Mouse (Mus musculus) retina, adult 2 months (tissue): ENCODE data around the gene F11r.
A peak's percentile ranks its signal among the peaks of the same experiment; 100 is the strongest.
"Not testable (repeated sequence)": the region's sequence is repeated elsewhere in the genome, so short reads cannot be mapped to it uniquely, and the experiment has no call there.

Experiments used
- DNase-seq: peaks from one replicate; pipeline ENCODE4 v3.0.0-alpha.2; 2012; ENCODE audit warnings: low read depth, low spot score

The F11r gene

DNA sequence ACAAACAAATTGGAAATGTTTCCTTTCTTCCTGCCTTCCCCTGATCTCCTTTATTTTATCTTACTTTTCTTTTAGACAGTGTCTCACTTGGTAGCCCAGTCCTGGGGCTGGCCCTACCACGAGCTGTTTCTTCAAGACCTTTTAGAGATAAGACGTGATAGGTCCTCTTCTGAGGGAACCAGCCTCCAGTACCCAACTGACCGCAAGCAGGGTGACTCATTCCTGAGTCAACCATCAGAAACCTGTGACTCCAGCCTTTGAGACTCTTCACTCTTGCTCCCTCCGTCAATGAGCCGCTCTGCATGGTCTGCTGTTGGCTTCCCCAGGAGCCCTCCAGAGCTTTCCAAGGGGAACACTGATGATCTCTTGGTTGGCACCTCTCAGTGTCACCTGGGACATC, 33.6 kb downstream of the F11r start:
- no peak for DNase-seq

DNA sequence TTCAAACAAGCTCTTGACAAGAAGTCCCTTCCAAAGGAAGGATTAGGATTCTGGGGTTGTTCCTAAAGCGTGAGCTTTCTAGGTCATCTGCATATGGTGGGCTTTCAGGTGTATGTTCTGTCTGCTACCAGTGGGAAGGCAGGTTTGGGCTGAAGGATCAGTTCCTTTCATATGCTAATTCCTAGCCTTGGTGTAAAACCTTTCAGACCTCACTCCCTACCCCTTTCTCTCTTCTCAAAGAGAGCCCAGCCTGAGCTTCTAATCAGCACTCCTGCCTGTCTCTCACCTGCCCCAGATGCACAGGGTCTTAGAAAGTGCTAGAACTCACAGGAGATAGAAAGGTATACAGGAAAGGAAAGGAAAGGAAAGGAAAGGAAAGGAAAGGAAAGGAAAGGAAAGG, 34.1 kb downstream of the F11r start:
- no peak for DNase-seq

DNA sequence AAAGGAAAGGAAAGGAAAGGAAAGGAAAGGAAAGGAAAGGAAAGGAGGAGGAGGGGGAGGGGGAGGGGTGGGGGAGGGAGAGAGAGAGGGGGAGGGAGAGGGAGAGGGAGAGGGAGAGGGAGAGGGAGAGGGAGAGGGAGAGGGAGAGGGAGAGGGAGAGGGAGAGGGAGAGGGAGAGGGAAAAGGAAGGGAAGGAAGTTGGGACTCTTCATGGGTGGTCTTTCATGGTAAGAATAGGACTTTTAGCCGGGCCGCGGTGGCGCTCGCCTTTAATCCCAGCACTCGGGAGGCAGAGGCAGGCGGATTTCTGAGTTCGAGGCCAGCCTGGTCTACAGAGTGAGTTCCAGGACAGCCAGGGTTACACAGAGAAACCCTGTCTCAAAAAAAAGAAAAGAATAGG, 34.6 kb downstream of the F11r start:
- DNase-seq: not testable (repeated sequence)

DNA sequence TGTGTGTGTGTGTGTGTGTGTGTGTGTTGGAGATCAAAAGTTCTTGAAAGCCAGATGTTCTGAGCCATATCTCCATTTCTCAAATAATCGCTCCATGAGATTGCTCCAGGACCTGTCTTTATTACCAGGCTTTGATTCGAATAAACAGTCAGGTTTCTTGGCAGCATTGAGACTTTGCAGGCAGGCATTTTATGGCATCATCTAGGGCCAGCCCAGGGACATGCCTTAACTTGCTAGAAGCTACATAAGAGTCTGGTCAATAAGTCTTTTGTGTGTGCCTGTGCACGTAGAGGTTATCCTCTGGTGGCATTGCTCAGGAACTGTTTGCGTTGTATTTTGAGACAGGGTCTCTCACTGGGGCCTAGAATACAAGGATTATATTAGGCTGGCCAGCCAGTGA, 36.2 kb downstream of the F11r start:
- no peak for DNase-seq

DNA sequence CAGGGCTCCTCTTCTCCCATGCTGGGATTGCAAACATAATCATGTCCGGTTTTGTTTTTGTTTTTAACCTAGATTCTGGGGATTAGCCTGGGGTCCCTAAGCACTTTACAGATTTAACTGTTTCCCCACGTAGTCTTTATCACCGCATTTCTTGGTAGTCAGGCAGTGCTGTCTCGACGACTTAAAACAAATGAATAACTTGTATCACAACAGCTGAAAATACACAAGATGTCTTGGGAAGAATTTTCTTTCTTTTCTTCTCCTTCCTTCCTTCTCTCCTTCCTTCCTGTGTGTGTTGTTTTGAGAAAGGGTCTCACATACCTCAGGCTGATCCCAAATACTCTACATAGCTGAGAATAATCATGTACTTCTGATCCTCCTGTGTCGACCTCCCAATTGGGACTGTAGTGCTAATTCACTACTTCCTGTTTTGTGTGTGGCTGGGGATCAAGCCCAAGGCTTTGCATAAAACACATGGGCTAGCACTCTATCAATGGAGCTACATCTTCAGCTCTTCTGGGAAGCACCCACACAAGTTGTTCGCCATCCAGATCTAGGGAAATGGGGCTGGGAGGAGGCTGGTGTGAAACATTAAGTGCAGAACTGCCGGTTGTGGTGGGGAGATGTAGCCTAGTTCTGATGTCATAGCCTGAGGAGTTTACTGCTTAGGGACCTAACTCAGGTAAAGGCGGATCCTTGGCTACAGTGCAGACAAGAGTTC, 36.7 kb downstream of the F11r start:
- DNase-seq: no peak

DNA sequence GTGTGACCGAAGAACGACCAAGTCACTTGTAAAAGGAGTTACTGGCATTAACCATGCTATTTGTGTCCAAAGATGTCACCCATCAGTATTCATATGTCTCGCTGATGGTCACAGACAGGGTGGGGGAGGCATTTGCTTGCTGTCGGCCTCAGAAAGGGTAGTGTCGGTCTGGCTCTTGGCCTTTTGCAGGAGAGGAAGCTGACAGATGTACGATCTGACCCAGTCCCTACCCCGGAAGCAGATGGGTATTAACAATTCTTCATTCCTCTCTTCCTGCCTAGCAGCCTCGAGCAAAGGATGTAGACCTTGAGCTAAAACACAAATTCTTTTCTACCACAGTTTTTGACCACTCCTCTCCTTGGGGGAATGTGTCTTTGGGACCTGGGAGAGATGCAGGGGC, 39.8 kb downstream of the F11r start:
- no peak for DNase-seq

DNA sequence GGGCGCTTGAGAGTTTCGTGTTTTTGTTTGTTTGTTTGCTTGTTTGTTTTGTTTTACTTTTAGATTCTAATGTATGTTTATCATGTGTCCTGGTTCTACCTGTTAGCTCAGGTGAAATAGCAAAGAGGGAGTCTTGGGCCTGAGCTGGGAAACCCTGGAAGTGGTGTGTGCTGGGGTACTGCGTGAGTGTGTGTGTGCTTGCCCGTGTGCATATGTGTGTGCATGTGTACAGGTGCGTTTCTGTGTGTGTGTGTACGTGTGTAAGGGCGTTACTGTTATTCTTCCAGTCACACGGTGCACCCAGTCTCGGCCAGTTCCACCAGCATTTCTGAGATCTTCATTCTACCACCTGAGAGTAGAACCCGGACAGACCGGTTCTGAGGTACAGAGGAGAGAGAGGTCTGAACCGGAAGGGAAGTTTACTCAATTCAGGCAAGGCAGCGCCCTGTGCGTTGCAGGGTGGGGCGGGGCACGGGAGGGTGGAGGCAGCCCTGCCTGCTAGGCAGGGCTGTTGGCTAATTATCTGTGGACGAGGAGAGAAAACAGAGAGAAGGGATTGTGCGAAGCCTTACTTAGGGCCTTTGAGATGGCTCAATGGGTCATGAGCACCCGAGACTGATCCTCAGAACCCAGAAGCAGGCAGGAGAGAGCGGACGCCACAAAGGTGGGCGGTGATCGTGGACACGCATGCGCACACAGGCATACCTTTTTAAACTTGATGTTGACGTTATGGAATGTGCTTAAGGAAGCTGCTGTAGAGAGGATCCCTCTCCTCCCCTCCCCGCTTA, 40.6 kb downstream of the F11r start:
- DNase-seq: no peak

DNA sequence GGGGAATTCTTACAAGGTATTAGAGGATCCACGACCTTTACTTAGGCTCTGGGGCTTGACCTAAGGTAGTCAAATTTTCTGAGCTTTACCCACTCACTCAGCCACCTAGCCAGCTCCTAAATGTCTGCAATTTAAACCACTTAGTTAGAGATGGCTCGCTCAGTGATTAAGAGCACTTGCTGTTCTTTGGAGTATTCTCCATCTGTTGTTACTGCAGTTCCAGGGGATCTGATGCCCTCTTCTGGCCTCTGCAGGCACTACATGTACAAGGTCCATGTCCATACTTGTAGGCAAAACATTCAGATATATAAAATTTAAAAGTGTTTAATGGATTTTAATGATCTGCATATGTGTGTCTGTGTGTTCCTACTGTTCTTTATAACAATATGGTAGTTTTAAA, 41.6 kb downstream of the F11r start:
- no peak for DNase-seq

DNA sequence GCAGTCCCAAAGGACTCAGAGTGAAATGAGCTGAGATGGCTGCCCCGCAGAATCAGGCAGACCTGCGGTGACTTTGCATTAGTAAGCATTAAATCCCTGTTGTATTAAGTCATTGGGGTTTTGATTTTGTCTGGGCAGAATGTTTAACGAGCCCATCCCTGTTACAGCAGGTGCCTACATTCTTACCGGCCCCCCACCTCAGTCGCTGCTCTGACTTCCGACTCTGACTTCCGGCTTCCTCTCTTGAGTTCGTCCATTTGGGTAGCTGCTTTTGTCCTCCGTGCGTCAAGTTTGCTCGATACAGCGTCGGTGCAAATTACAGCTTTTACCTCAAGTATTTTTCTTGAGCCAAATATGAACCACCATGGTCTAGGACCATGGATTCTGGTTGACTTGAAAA, 56.9 kb downstream of the F11r start:
- DNase-seq: no peak

DNA sequence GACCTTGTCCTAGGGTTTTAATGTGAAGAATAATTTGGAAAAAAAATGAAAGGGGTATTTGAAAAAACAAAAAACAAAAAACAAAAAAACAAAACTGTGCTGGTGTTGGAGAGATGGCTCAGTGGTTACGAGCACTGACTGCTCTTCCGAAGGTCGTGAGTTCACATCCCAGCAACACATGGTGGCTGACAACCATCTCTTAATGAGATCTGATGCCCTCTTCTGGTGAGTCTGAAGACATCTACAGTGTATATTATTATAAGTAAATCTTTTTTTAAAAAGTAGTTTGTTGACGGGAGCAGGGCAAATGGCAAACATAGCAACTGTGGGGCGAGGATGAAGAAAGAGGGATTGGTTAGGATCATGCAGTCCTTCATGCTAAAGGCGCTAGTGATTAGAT, 58.0 kb downstream of the F11r start:
- DNase-seq: no peak

DNA sequence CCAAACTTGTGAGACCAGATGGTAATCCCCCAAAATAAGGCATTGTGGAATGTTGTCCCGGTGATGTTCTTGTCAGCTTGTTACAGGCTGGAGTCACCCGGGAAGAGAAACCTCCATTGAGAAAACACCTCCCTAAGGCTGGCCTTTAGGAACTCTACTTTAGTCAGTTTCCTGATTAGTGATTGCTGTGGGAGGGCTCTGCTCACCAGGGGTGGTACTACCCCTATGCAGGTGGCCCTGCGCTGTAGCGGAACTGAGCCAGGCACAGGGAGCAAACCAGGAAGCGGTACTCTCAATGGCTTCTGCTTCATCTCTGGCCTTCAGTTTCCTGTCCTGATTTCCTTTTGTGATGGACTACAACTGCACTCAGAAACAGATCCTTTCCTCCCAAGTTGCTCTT, 62.5 kb downstream of the F11r start:
- no peak for DNase-seq

DNA sequence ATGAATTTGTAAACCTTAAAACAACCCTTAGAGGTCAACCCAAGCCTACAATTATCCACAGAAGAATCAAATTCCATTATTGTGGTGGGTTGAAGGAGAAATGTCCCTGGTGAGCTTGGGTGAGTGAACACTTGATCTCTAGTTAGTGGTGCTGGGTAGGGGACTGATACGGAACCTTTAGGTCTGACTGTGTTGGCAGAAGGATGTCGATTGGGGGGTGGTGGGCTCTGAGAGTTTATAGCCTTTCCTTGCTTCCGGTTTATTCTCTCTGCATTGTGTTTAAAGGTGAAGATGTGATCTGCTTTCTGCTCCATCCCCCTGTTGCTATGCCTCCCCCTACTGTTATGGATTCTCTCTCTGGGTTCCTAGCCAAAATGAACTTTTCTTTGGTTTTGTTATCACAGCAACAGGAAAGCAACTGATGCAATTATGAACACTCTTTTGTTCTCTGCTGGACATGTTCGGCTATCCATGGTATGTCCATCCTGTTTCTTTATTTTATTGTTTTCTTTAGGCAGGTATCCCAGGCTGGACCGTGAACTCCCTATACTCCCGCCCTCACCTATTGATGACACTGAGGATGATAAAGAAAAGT, 63.8 kb downstream of the F11r start:
- no peak for DNase-seq

DNA sequence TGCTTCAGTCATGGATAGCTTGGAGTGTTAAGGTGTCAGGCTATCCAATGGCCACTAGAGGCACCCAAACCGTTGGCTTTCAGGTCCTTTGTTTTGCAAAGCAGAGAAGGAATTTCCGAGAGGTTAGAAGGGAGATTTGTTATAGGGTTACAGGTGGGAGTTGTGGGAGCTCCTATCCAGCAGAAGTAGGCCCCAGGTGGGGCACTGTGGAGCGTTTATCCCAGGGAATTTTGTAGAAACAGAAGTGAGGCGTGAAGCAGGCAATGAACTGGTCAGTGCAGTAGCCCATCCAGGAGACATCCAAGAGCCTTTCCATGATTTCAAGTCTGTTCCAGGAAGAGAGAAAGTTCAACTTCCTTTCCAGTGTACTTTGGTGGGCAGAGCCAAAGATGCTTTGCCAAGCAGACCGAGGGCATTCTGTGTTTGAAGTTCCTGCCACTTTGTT, 64.3 kb downstream of the F11r start:
- DNase-seq: no peak

DNA sequence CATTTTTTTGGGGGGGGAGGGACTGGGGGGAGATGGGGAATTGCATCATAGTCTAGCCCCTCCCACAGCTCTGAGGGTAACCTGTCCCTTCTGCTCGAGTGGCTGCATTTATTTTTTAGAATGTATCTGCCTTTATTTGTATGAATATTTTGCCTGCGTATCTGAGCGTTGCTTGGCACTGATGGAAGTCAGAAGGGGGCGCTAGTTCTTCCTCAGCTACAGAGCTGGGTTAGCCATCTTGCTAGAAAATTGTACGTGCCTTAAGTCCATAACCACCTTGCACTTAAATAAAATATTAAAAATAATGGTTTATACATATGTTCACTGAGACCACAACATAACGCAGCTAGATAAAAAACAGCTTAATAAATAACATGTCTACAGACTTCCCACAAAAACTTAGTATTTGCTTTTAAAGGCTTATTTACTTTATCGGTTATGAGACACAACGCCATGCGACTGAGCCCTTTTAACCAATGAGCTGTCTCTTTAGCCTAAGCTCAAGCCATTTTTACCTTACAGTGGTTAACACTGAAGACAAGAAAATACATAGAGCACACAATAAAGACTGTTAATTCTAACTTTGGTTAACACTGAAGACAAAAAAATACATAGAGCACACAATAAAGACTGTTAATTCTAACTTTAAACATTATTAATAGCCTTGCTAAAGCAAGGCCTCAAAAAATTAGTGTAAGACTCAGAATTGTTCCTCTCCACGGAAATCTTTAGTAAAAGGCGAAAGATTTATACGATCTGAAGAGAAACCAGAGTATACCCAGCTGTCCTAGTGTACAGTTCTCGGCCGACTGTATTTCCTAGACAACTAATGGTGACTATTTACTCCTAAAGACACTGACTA, 65.3 kb downstream of the F11r start:
- peak; percentile 65 for DNase-seq

DNA sequence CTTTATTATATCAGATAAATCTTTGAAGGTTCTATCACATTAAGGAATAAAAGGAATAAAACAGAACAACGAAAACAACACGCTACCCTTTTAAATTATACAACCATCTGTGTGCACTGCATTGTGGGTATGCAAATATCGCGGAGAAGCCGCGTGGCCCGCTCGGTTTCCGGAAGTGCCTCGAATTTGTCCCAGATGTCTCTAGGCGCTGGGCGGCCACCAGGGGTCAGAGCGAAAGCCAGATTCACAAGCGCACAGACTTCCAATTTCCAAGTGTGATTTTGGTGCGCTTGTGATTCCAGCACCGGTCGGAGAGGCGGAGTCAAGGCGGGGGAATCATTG, 65.9 kb downstream of the F11r start, which contains the start of gene Alyref2:
TSS of gene Alyref2 (plus strand) at position 229 of the 342 bp plus-strand sequence.
- DNase-seq: peak; percentile 91

DNA sequence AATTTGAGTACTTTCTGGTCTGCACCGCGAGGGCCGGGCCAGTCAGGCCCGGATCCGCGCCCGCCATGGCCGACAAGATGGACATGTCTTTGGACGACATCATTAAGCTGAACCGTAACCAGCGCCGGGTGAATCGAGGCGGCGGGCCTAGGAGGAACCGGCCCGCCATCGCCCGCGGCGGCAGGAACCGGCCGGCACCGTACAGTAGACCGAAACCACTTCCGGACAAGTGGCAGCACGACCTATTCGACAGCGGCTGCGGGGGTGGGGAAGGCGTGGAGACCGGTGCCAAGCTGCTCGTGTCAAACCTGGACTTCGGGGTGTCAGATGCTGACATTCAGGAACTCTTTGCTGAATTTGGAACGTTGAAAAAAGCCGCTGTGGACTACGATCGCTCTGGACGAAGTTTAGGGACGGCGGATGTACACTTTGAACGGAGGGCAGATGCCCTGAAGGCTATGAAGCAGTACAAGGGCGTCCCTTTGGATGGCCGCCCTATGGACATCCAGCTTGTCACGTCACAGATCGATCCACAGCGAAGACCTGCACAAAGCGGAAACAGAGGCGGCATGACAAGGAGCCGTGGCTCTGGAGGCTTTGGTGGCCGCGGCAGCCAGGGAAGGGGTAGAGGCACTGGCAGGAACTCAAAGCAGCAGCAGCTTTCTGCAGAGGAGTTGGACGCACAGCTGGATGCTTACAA, 66.4 kb downstream of the F11r start:
- DNase-seq: peak; percentile 26

DNA sequence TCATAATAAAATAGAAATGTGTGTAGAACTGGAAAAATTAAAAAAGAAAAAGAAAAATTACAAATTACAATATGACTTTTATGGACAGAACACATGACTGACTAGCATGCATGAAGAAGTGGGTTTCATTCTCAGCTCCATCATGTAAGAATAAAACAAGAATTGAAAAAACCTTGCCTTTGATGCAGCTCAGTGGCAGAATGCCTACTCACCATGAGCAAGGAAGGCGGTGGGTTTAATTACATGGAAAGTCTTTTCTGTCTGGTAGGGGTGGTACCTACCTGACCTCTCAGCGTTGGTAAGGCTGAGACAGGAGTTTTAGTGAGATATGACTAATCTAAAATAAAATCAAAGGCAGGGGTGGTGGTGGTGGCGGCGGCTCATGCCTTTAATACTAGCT, 67.3 kb downstream of the F11r start:
- no peak for DNase-seq

DNA sequence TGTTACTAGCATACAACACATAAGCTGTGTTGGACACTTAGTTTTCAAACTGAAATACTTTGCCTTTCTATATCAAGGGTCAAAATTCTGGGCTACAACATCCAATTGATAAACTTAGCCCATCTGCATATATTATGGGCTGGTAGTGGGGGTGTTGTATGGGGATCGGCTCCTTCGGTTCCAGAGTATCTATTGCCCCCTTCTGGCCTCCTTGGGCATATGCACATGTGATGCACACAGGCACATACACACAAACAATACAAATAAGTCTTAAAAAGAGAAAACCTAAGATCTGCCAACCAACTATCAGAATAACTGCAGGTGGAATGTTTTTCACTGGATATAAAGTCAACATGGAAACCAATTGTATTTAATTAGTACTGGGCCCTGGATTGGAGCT, 75.9 kb downstream of the F11r start:
- no peak for DNase-seq

DNA sequence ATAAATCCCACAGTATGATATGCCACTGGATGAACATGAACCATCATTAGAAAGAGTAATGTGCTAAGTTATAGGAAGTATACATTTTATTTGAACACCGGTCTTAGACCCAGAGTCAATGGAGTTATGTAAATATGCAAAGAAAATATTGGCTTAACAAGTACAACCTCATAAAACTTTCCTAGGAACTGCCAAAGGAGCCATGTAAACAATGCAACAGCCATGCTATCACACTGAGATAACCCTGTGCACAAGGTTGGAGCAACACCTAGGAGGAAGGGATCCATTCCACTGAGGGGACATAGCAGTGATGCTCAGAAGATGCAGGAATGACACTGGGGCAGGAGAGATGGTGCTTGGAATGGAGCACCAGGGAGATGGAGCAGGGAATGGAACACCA, 76.4 kb downstream of the F11r start:
- DNase-seq: no peak
